Mouse (Mus musculus) CH12.LX (cell line): ENCODE results near the gene Fbln7. TPM values are rescaled to one million over a fixed set of nuclear protein-coding genes. Genes with fewer than 3 reads are reported as not detected.

Source experiments
- DNase-seq: peaks from one replicate; pipeline ENCODE4 v3.0.0-alpha.2; 2013; ENCODE audit errors: extremely low read depth
- H3K27ac ChIP-seq: 2 replicates; pipeline ENCODE4 v1.5.1; 2012; ENCODE audit warnings: low read depth, mild to moderate bottlenecking, control low read depth, moderate library complexity; ENCODE audit not compliant: insufficient read depth
- H3K27me3 ChIP-seq: replicated peaks from 2 replicates; pipeline ENCODE3; 2012; ENCODE audit warnings: inconsistent platforms
- H3K36me3 ChIP-seq, 2 experiments: replicated peaks in 1 of 2; 2 replicates each; pipeline versions ENCODE3 to v1.6.1; 2012; ENCODE audit warnings: inconsistent platforms in 1 of 2, low read length in 1 of 2, mild to moderate bottlenecking in 1 of 2, mixed read lengths in 1 of 2, moderate library complexity in 1 of 2; ENCODE audit not compliant: control insufficient read depth in 1 of 2, insufficient read depth in 1 of 2
- H3K4me1 ChIP-seq, 2 experiments: 2 replicates each; pipeline ENCODE4 v1.6.1; 2012; ENCODE audit warnings: inconsistent platforms in 1 of 2, moderate library complexity in 1 of 2; ENCODE audit not compliant: insufficient read depth in 2 of 2, control insufficient read depth in 1 of 2
- H3K4me2 ChIP-seq: 2 replicates; pipeline ENCODE4 v1.6.1; 2012; ENCODE audit warnings: low read depth, mild to moderate bottlenecking, control low read depth; ENCODE audit not compliant: poor library complexity, insufficient read depth, severe bottlenecking
- H3K4me3 ChIP-seq, 3 experiments: fragments of 150-350 bp in 1 of 3; sonication (generic) in 1 of 3; replicated peaks in 1 of 3; 2 replicates each; pipeline versions ENCODE3 to v1.5.1; 2011 to 2012; ENCODE audit warnings: low read depth in 2 of 3, low read length in 2 of 3, mild to moderate bottlenecking in 2 of 3, moderate library complexity in 2 of 3, control low read depth in 1 of 3, improper control_type of control experiment in 1 of 3, inconsistent platforms in 1 of 3, mixed read lengths in 1 of 3; ENCODE audit not compliant: poor library complexity in 1 of 3
- H3K79me2 ChIP-seq: replicated peaks from 2 replicates; pipeline ENCODE4 v1.6.1; 2012; ENCODE audit warnings: mild to moderate bottlenecking, moderate library complexity; ENCODE audit not compliant: control insufficient read depth, poor library complexity, insufficient read depth, severe bottlenecking; ENCODE audit errors: extremely low read depth
- H3K9ac ChIP-seq: 2 replicates; pipeline ENCODE4 v1.6.1; 2012; ENCODE audit warnings: low read depth, mild to moderate bottlenecking, control low read depth, moderate library complexity; ENCODE audit not compliant: insufficient read depth
- H3K9me3 ChIP-seq: replicated peaks from 2 replicates; pipeline ENCODE3; 2012; ENCODE audit warnings: low read length, inconsistent platforms, mixed read lengths
- BHLHE40 ChIP-seq: IDR thresholded peaks from 2 replicates; pipeline ENCODE4 v1.6.1; 2011; ENCODE audit warnings: mild to moderate bottlenecking, low read depth, low read length, improper control_type of control experiment
- CHD1 ChIP-seq: IDR thresholded peaks from 2 replicates; pipeline ENCODE4 v1.6.1; 2012; ENCODE audit warnings: low read depth, low read length, improper control_type of control experiment, inconsistent platforms
- CHD2 ChIP-seq: IDR thresholded peaks from 2 replicates; pipeline ENCODE4 v1.6.1; 2011; ENCODE audit warnings: low read length, improper control_type of control experiment
- E2F4 ChIP-seq: IDR thresholded peaks from 2 replicates; pipeline ENCODE4 v1.6.1; 2011; ENCODE audit warnings: low read depth, low read length, improper control_type of control experiment; ENCODE audit not compliant: insufficient replicate concordance
- EP300 ChIP-seq: IDR thresholded peaks from 2 replicates; pipeline ENCODE4 v1.6.1; 2011; ENCODE audit warnings: low read length, improper control_type of control experiment
- GABPA ChIP-seq: IDR thresholded peaks from 2 replicates; pipeline ENCODE4 v1.6.1; 2012; ENCODE audit warnings: low read depth, low read length, improper control_type of control experiment, inconsistent platforms; ENCODE audit not compliant: insufficient replicate concordance
- HCFC1 ChIP-seq: IDR thresholded peaks from 2 replicates; pipeline ENCODE4 v1.6.1; 2012; ENCODE audit warnings: low read depth, mild to moderate bottlenecking, inconsistent platforms, low read length, improper control_type of control experiment
- IRF4 ChIP-seq: IDR thresholded peaks from 2 replicates; pipeline ENCODE4 v1.6.1; 2014; ENCODE audit warnings: low read depth, mild to moderate bottlenecking, inconsistent platforms, low read length, improper control_type of control experiment
- JUN ChIP-seq: IDR thresholded peaks from 2 replicates; pipeline ENCODE4 v1.6.1; 2011; ENCODE audit warnings: low read depth, mild to moderate bottlenecking, low read length, improper control_type of control experiment, moderate library complexity; ENCODE audit not compliant: insufficient read depth
- JUND ChIP-seq: conservative IDR thresholded peaks from 2 replicates; pipeline ENCODE4 v1.6.1; 2011; ENCODE audit warnings: low read depth, low read length, improper control_type of control experiment
- MAX ChIP-seq: IDR thresholded peaks from 2 replicates; pipeline ENCODE4 v1.6.1; 2011; ENCODE audit warnings: low read length, improper control_type of control experiment
- MAZ ChIP-seq: IDR thresholded peaks from 2 replicates; pipeline ENCODE4 v1.6.1; 2012; ENCODE audit warnings: low read depth, mild to moderate bottlenecking, inconsistent platforms, low read length, improper control_type of control experiment, moderate library complexity
- MXI1 ChIP-seq: IDR thresholded peaks from 2 replicates; pipeline ENCODE4 v1.6.1; 2011; ENCODE audit warnings: mild to moderate bottlenecking, low read depth, low read length, improper control_type of control experiment
- MYC ChIP-seq: IDR thresholded peaks from 2 replicates; pipeline ENCODE4 v1.6.1; 2011; ENCODE audit warnings: low read depth, mild to moderate bottlenecking, improper control_type of control experiment, low read length
- NELFE ChIP-seq: IDR thresholded peaks from 2 replicates; pipeline ENCODE4 v1.6.1; 2011; ENCODE audit warnings: low read depth, low read length, improper control_type of control experiment
- POLR2A ChIP-seq: IDR thresholded peaks from 2 replicates; pipeline ENCODE4 v1.6.1; 2011; ENCODE audit warnings: low read depth, mild to moderate bottlenecking, improper control_type of control experiment, low read length
- POLR2AphosphoS2 ChIP-seq: IDR thresholded peaks from 2 replicates; pipeline ENCODE4 v1.6.1; 2011; ENCODE audit warnings: low read depth, low read length, improper control_type of control experiment
- RAD21 ChIP-seq: IDR thresholded peaks from 2 replicates; pipeline ENCODE4 v1.6.1; 2011; ENCODE audit warnings: low read depth, mild to moderate bottlenecking, low read length, improper control_type of control experiment, moderate library complexity
- RCOR1 ChIP-seq: conservative IDR thresholded peaks from 2 replicates; pipeline ENCODE4 v1.6.1; 2012; ENCODE audit warnings: low read depth, mild to moderate bottlenecking, inconsistent platforms, low read length, improper control_type of control experiment
- SIN3A ChIP-seq: IDR thresholded peaks from 2 replicates; pipeline ENCODE4 v1.6.1; 2012; ENCODE audit warnings: low read length, improper control_type of control experiment, inconsistent platforms
- TBP ChIP-seq: conservative IDR thresholded peaks from 2 replicates; pipeline ENCODE4 v1.6.1; 2011; ENCODE audit warnings: low read depth, low read length, improper control_type of control experiment
- UBTF ChIP-seq: IDR thresholded peaks from 2 replicates; pipeline ENCODE4 v1.6.1; 2012; ENCODE audit warnings: low read depth, mild to moderate bottlenecking, inconsistent platforms, low read length, improper control_type of control experiment, moderate library complexity
- USF1 ChIP-seq: IDR thresholded peaks from 2 replicates; pipeline ENCODE4 v1.6.1; 2014; ENCODE audit warnings: low read depth, mild to moderate bottlenecking, inconsistent platforms, low read length, improper control_type of control experiment
- ZC3H11A ChIP-seq: IDR thresholded peaks from 2 replicates; pipeline ENCODE4 v1.6.1; 2012; ENCODE audit warnings: low read depth, mild to moderate bottlenecking, inconsistent platforms, low read length, improper control_type of control experiment
- ZKSCAN1 ChIP-seq: IDR thresholded peaks from 2 replicates; pipeline ENCODE4 v1.6.1; 2012; ENCODE audit warnings: low read depth, inconsistent platforms, low read length, improper control_type of control experiment, borderline replicate concordance
- ZMIZ1 ChIP-seq: IDR thresholded peaks from 2 replicates; pipeline ENCODE4 v1.6.1; 2012; ENCODE audit warnings: low read depth, mild to moderate bottlenecking, inconsistent platforms, low read length, improper control_type of control experiment
- dilution Hi-C: fragments of 300-500 bp; cut with MboI; formaldehyde crosslinking; loops from 2 replicates; pipeline ENCODE4 v1.14.3; 2020; ENCODE audit warnings: low sequenced_read_pairs; ENCODE audit not compliant: extremely low pct_unique_long_range_greater_than_20kb, extremely low pct_ligation_motif_present
- in situ Hi-C: fragments of 300-500 bp; cut with MboI; formaldehyde crosslinking; loops from 3 replicates; pipeline ENCODE4 v1.14.3; 2019; ENCODE audit warnings: low sequenced_read_pairs, low pct_ligation_motif_present, low pct_unique_long_range_greater_than_20kb, mixed read lengths
- polyA plus RNA-seq: library from polyadenylated mRNA; unstranded; fragments of >175 nt; gene quantifications from 2 replicates; pipeline ENCODE4 v1.2.1, GENCODE M21; 2012; ENCODE audit warnings: low read depth; ENCODE audit not compliant: insufficient read length
- total RNA-seq, 2 experiments: library from RNA; depleted of rRNA; stranded (reverse); fragments of 300-350 nt in 1 of 2; fragments of >200 nt in 1 of 2; gene quantifications; 2 replicates each; pipeline ENCODE4 v1.2.3; 2012 to 2014

Fbln7 gene
- total and polyA plus RNA-seq, 3 experiments, result not detected

- no peaks in the 10 kb centered on the region for H3K79me2 ChIP-seq
- TF ChIP-seq EP300 (no peak), POLR2A (no peak), JUND (no peak), CHD1 (no peak), MAX (no peak), MXI1 (no peak), TBP (no peak), RCOR1 (no peak), POLR2AphosphoS2 (no peak), CHD2 (no peak), MYC (no peak), JUN (no peak)
- TF ChIP-seq, all 38 proteins: peak for 0
- H3K27me3 ChIP-seq, result no peaks in the 10 kb centered on the region
- H3K9ac ChIP-seq, result no peak overlapping the region
- no peak overlapping the region for H3K4me3 ChIP-seq
- DNase-seq, result no peak
- in situ Hi-C loops, result loop anchor here (25.0 kb wide), 1 partner anchor 334 kb away; no protein-coding TSS in a partner anchor
- peaks cover 25 to 76% of the 10 kb centered on the region in 2 experiments for H3K36me3 ChIP-seq
- no peak overlapping the region for H3K4me2 ChIP-seq
- dilution Hi-C loops, result no loop called here
- H3K27ac ChIP-seq, result no peak overlapping the region
- H3K4me1 ChIP-seq, result no peaks in the 10 kb centered on the region
- peaks cover 2% of the 10 kb centered on the region for H3K9me3 ChIP-seq
Measured at GRCm38 (mm10) chr2:128928446-128928845, 65.7 kb downstream of the Fbln7 start.

DNA sequence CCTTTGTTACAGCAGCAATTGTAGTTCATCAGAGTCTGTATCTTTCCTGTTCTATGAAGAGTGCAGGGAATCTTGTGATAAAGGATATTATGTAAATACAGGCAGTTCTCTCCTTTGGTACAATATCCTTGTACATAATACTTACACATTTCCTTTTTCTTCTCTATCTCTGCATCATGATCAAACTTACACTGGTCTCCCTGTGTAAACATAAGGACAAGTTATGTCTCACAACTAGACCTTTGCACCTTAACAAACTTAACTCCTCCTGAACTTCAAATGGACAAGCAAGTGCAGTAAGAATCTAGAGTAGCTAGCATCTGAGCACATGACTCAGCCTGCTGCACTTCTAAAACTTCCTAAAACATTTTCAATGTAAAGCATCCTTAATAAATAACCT is 67.9 kb downstream of the Fbln7 start:
- dilution Hi-C loops (no loop called here), in situ Hi-C loops (loop anchor here (25.0 kb wide), 1 partner anchor 332 kb away; no protein-coding TSS in a partner anchor)
- DNase-seq, result no peak
- Histone ChIP-seq H3K36me3 (peaks cover 29 to 80% of the 10 kb centered on the region in 2 experiments), H3K4me3 (no peak overlapping the region), H3K79me2 (no peaks in the 10 kb centered on the region), H3K27ac (no peak overlapping the region), H3K9me3 (peaks cover 2% of the 10 kb centered on the region), H3K27me3 (no peaks in the 10 kb centered on the region), H3K4me2 (no peak overlapping the region), H3K4me1 (no peaks in the 10 kb centered on the region), H3K9ac (no peak overlapping the region)
- TF ChIP-seq ZC3H11A, result no peak
- TF ChIP-seq ZMIZ1, result no peak
- TF ChIP-seq GABPA, result no peak
- no peak for TF ChIP-seq NELFE
- no peak for TF ChIP-seq ZKSCAN1
- no peak for TF ChIP-seq MAZ
- no peak for TF ChIP-seq MAX
- no peak for TF ChIP-seq E2F4
- TF ChIP-seq HCFC1, result no peak
- TF ChIP-seq CHD1, result no peak
- no peak for TF ChIP-seq BHLHE40
- TF ChIP-seq JUN, result no peak
- TF ChIP-seq SIN3A, result no peak
- TF ChIP-seq USF1, result no peak
- no peak for TF ChIP-seq UBTF
- TF ChIP-seq RAD21, result no peak
- no peak for TF ChIP-seq EP300
- TF ChIP-seq IRF4, result no peak
